Mouse (Mus musculus): ENCODE data around the gene Zfp451. TPM values are rescaled to one million over a fixed set of nuclear protein-coding genes. Genes with fewer than 3 reads are reported as not detected.
"Not testable (repeated sequence)": the region's sequence is repeated elsewhere in the genome, so short reads cannot be mapped to it uniquely, and the experiment has no call there.

Zfp451 gene
- polyA plus RNA-seq (2012; rRNA removed): 120 and 152 TPM in 2 replicates

DNA sequence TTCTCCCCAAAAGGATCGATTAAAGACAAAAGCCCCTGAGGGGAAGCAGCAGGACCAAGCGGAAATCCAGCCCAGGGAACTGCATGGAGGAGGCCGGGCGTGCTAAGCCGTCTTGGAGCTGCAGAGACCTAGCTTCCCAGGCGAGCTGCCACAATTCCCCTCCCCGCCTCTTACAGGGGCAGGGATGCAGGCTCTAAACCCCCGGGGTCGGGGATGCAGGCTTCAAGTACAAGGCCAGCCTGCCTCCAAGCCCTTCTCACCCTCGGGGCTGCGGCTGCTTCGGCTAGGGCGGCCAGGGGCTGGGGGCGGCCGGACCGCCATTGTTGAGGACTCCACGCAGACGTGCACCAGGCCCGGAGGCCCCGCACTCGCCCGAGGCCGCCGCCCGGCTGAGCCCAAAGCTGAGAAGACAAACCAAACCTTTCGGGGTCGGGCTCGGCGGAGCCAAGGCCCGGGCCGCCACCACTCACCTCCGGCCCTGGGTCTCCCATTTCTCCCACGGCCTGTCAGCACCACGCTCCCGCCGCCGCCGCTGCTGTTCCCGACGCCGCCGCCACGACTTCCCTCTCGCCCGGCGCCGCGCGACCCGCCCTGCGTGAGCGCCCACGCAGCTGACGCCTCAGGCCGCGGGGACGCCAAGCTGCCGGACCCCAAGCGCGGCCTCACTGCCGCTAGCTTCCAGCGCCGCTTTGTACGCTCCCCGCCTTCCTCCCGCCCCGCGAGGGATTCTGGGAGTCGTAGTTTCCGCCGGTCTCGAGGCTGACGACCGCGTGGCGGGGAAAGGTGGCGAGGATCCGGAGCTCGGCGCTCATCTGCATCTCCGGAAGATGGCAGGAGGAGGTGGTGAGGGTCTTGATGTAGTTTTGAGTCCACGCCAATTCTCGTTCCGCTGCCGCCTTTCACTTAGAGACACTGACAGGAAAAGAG lies at the start of gene Zfp451:
Gene Zfp451, minus strand, starts transcription at position 728 of the 927 bp plus-strand sequence.
- H3K4me3 ChIP-seq (ENCODE audit: control insufficient read depth, low read depth, low read length): peak within 1 kb of the TSS; percentile 96
- peaks cover 3% of the 10 kb centered on the region for H3K36me3 ChIP-seq (ENCODE audit: control insufficient read depth, insufficient read depth, low read length)
- H3K27ac ChIP-seq (ENCODE audit: control insufficient read depth, insufficient read depth, low read depth, low read length): peak within 1 kb of the TSS; percentile 92
- TF ChIP-seq CTCF (IDR thresholded peaks at IDR 0.05; ENCODE audit: control insufficient read depth, insufficient read depth, insufficient replicate concordance, low read depth, low read length) (no peak), POLR2A (IDR thresholded peaks at IDR 0.05; ENCODE audit: control insufficient read depth, low read depth, low read length) (peak; percentile 93)
- no peaks in the 10 kb centered on the region; the same call in 1 of the 2 replicates for H3K4me1 ChIP-seq (ENCODE audit: control insufficient read depth, insufficient read depth, low read length)
- H3K27me3 ChIP-seq (ENCODE audit: control insufficient read depth, insufficient read depth, low read length): no peaks in the 10 kb centered on the region

DNA sequence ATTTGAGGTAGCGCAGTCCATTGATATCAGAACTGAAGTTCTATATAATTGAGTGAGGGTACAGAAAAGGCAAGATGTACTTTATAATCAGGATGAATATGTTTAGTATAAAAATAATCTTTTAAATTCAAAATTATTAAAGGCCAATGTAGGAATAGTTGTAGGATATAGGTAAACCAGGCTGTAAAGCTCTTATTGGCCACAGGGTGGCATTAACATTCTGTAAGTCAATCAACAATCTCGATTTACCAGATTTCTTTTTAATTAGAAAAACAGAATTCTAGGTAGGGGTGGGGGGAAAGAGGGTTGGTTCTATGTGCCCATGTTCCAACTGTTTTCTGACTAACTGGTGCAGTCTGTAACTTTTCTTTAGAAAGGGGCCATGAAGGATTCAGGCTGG lies 32.4 kb upstream of the Zfp451 start:
- Histone ChIP-seq H3K36me3 (ENCODE audit: control insufficient read depth, insufficient read depth, low read length) (no peaks in the 10 kb centered on the region), H3K4me3 (ENCODE audit: control insufficient read depth, low read depth, low read length) (no peak overlapping the region), H3K4me1 (ENCODE audit: control insufficient read depth, insufficient read depth, low read length) (no peaks in the 10 kb centered on the region), H3K27ac (ENCODE audit: control insufficient read depth, insufficient read depth, low read depth, low read length) (no peak overlapping the region), H3K27me3 (ENCODE audit: control insufficient read depth, insufficient read depth, low read length) (no peaks in the 10 kb centered on the region)
- TF ChIP-seq POLR2A (IDR thresholded peaks at IDR 0.05; ENCODE audit: control insufficient read depth, low read depth, low read length) (no peak), CTCF (IDR thresholded peaks at IDR 0.05; ENCODE audit: control insufficient read depth, insufficient read depth, insufficient replicate concordance, low read depth, low read length) (no peak)

DNA sequence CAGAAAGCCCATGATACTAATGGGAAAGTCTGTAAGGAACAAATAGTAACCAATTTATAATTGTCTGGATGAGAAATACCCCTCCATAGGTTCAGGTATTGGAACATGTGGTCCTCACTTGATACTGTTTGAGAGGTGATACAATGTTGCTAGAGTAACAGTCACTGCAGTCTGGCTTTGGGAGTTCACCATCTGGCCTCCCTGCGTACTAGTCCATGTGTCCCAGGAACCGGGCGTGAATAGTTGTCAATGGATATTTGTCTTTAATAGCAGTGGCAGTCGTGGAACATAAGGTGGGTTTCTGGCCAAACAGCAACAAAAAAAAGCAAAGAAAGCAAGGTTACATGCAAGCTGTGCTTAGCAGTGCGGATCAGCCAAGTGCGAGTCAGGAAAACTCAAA lies 29.4 kb upstream of the Zfp451 start:
- Histone ChIP-seq H3K4me3 (ENCODE audit: control insufficient read depth, low read depth, low read length) (no peak overlapping the region), H3K36me3 (ENCODE audit: control insufficient read depth, insufficient read depth, low read length) (no peaks in the 10 kb centered on the region), H3K27ac (ENCODE audit: control insufficient read depth, insufficient read depth, low read depth, low read length) (no peak overlapping the region), H3K4me1 (ENCODE audit: control insufficient read depth, insufficient read depth, low read length) (no peaks in the 10 kb centered on the region), H3K27me3 (ENCODE audit: control insufficient read depth, insufficient read depth, low read length) (no peaks in the 10 kb centered on the region)
- TF ChIP-seq POLR2A (IDR thresholded peaks at IDR 0.05; ENCODE audit: control insufficient read depth, low read depth, low read length): no peak
- TF ChIP-seq CTCF (IDR thresholded peaks at IDR 0.05; ENCODE audit: control insufficient read depth, insufficient read depth, insufficient replicate concordance, low read depth, low read length): no peak

DNA sequence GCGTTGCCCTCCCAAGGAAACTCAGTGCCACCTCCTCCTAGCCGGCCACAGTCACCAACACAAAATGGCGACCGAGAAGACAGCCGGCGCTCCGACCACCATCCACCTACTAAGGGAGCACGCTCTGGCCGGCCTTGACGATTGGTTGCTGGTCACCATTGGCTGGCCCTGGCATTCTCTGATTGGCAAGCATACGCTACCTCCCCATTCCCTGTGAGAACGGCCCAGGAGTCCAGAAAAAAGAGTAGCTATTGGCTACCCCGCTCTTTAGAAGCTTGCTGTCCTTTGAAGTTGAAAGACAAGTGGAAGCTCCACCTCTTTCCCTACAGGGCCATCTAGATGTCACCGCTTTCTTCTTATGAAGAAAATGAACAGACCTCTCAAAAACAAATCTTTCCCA lies 24.6 kb upstream of the Zfp451 start:
- H3K4me3 ChIP-seq (ENCODE audit: control insufficient read depth, low read depth, low read length): peak overlapping the region; percentile 80
- H3K36me3 ChIP-seq (ENCODE audit: control insufficient read depth, insufficient read depth, low read length); H3K27me3 ChIP-seq (ENCODE audit: control insufficient read depth, insufficient read depth, low read length); H3K27ac ChIP-seq (ENCODE audit: control insufficient read depth, insufficient read depth, low read depth, low read length); H3K4me1 ChIP-seq (ENCODE audit: control insufficient read depth, insufficient read depth, low read length): not testable (repeated sequence)

DNA sequence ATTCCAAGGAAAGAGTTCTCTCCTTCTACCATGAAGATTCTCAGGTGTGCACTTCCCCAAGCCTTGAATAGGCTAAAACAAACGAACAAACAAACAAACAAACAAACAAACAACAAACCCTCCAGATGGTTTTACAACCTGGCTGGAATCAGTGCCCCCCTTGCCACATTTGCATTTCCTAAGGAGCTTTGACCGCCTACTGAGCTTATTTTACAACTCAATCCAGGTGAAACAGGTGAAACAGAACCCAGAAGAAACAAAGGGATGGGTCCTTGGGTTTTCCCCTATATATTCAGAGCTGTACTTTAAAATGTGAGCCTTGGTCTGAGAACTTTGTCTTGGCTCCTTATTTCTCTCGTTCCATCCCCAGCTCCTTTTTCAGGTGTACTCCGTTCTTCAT lies 16.2 kb upstream of the Zfp451 start:
- Histone ChIP-seq H3K36me3 (ENCODE audit: control insufficient read depth, insufficient read depth, low read length) (no peaks in the 10 kb centered on the region), H3K27ac (ENCODE audit: control insufficient read depth, insufficient read depth, low read depth, low read length) (no peak overlapping the region), H3K4me1 (ENCODE audit: control insufficient read depth, insufficient read depth, low read length) (peaks cover 3% of the 10 kb centered on the region; the same call in 1 of the 2 replicates), H3K4me3 (ENCODE audit: control insufficient read depth, low read depth, low read length) (no peak overlapping the region), H3K27me3 (ENCODE audit: control insufficient read depth, insufficient read depth, low read length) (no peaks in the 10 kb centered on the region)
- TF ChIP-seq CTCF (IDR thresholded peaks at IDR 0.05; ENCODE audit: control insufficient read depth, insufficient read depth, insufficient replicate concordance, low read depth, low read length): no peak
- no peak for TF ChIP-seq POLR2A (IDR thresholded peaks at IDR 0.05; ENCODE audit: control insufficient read depth, low read depth, low read length)

DNA sequence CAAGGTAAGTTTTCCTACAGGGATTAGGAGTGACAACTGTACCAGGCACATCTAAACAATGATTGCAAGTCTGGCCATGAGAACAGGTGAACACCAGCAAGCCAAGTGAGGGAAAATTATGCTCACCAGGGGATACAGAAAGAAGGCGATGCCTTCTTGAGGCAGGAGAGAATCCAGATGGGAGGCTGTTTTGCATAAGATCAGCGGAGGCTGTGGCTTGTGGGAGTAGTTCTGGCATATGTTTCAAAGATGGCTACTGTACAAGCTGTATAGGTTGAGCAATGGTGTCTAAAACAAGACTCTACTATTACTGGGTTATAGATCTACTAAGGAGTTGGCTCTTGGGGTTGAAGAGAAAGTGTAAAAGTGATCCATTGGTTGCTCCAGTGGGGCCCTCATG lies 3.5 kb upstream of the Zfp451 start:
- Histone ChIP-seq H3K27ac (ENCODE audit: control insufficient read depth, insufficient read depth, low read depth, low read length) (no peak overlapping the region), H3K4me1 (ENCODE audit: control insufficient read depth, insufficient read depth, low read length) (no peaks in the 10 kb centered on the region; the same call in 1 of the 2 replicates), H3K4me3 (ENCODE audit: control insufficient read depth, low read depth, low read length) (no peak overlapping the region), H3K36me3 (ENCODE audit: control insufficient read depth, insufficient read depth, low read length) (no peaks in the 10 kb centered on the region), H3K27me3 (ENCODE audit: control insufficient read depth, insufficient read depth, low read length) (no peaks in the 10 kb centered on the region)
- no peak for TF ChIP-seq CTCF (IDR thresholded peaks at IDR 0.05; ENCODE audit: control insufficient read depth, insufficient read depth, insufficient replicate concordance, low read depth, low read length)
- TF ChIP-seq POLR2A (IDR thresholded peaks at IDR 0.05; ENCODE audit: control insufficient read depth, low read depth, low read length): no peak

DNA sequence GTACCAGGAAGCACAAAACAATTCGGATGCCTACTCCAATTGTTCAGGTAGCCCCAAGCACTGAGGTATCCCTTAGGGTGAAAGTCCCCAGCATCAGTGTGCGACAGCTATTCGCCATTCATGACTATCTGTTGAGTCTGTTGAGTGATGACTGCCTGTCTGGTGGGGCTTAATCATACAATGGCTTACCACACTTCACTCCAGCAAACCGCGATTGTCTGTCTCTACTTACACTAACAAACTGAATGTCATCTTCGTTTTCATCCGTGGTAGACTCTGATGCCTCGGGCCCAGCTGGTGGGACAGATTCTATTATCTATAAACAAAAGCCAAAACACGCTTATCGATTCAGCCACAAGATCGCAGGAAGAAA lies 914 bp downstream of the Zfp451 start:
- Histone ChIP-seq H3K27ac (ENCODE audit: control insufficient read depth, insufficient read depth, low read depth, low read length) (peak overlapping the region; percentile 92), H3K27me3 (ENCODE audit: control insufficient read depth, insufficient read depth, low read length) (no peaks in the 10 kb centered on the region)
- no peak for TF ChIP-seq CTCF (IDR thresholded peaks at IDR 0.05; ENCODE audit: control insufficient read depth, insufficient read depth, insufficient replicate concordance, low read depth, low read length)
- TF ChIP-seq POLR2A (IDR thresholded peaks at IDR 0.05; ENCODE audit: control insufficient read depth, low read depth, low read length): no peak

More for the DNA sequence above, 914 bp downstream of the Zfp451 start:
- Histone ChIP-seq H3K4me3 (ENCODE audit: control insufficient read depth, low read depth, low read length) (peak overlapping the region; percentile 96), H3K4me1 (ENCODE audit: control insufficient read depth, insufficient read depth, low read length) (no peaks in the 10 kb centered on the region; the same call in 1 of the 2 replicates), H3K36me3 (ENCODE audit: control insufficient read depth, insufficient read depth, low read length) (peaks cover 3% of the 10 kb centered on the region)
